Mouse (Mus musculus) G1E (cell line): ENCODE results near the gene Aph1a.

Experiments used
- CTCF ChIP-seq: IDR thresholded peaks from 2 replicates; pipeline ENCODE4 v1.5.1; 2012; ENCODE audit warnings: low read depth, low read length, inconsistent platforms, mixed read lengths
- GATA1 ChIP-seq: IDR thresholded peaks from 2 replicates; pipeline ENCODE4 v1.6.1; 2012; ENCODE audit warnings: borderline replicate concordance, low read length, inconsistent platforms, mixed read lengths
- GATA2 ChIP-seq: IDR thresholded peaks from 2 replicates; pipeline ENCODE4 v1.6.1; 2012; ENCODE audit warnings: low read depth, low read length, inconsistent platforms, borderline replicate concordance
- POLR2AphosphoS5 ChIP-seq: IDR thresholded peaks from 2 replicates; pipeline ENCODE4 v1.6.1; 2012; ENCODE audit warnings: low read depth, low read length, inconsistent platforms; ENCODE audit not compliant: insufficient replicate concordance
- TAL1 ChIP-seq: conservative IDR thresholded peaks from 2 replicates; pipeline ENCODE4 v1.6.1; 2012; ENCODE audit warnings: low read depth, low read length, inconsistent platforms, mixed read lengths

GRCm38 (mm10) chr3:95932157-95932556, 38.4 kb downstream of the Aph1a start:
- TF ChIP-seq CTCF: no peak
- no peak for TF ChIP-seq GATA1
- TF ChIP-seq POLR2AphosphoS5: no peak
- no peak for TF ChIP-seq TAL1
- TF ChIP-seq GATA2: no peak
